Mouse (Mus musculus): ENCODE measurements around the gene Col13a1.

GRCm38 (mm10) chr10:62009981-62010500, 31.1 kb upstream of the Col13a1 start:
- no peak for TF ChIP-seq CTCF (IDR thresholded peaks at IDR 0.05; ENCODE audit: control insufficient read depth, insufficient read depth, insufficient replicate concordance, low read depth, low read length)
- TF ChIP-seq POLR2A (IDR thresholded peaks at IDR 0.05; ENCODE audit: control insufficient read depth, low read depth, low read length): no peak
